Mouse (Mus musculus) cortical plate, adult 2 months (tissue): ENCODE results near the gene Stk39. TPM values are rescaled to one million over a fixed set of nuclear protein-coding genes. Genes with fewer than 3 reads are reported as not detected.
A peak's percentile ranks its signal among the peaks of the same experiment; 100 is the strongest.

Experiments
- H3K27ac ChIP-seq: fragments of 200-500 bp; 2 replicates; pipeline ENCODE4 v1.5.1; 2012; ENCODE audit warnings: low read length, control low read depth, inconsistent platforms; ENCODE audit not compliant: insufficient read depth
- H3K4me1 ChIP-seq: fragments of 200-500 bp; 2 replicates; pipeline ENCODE4 v1.6.1; 2011; ENCODE audit warnings: low read length; ENCODE audit not compliant: control insufficient read depth, insufficient read depth
- H3K4me3 ChIP-seq: fragments of 200-500 bp; 2 replicates; pipeline ENCODE4 v1.5.1; 2011; ENCODE audit warnings: mild to moderate bottlenecking, low read length, control low read depth; ENCODE audit not compliant: insufficient read depth
- CTCF ChIP-seq: fragments of 200-500 bp; IDR thresholded peaks from 2 replicates; pipeline ENCODE4 v1.5.1; 2011; ENCODE audit warnings: mild to moderate bottlenecking, control low read depth, low read length; ENCODE audit not compliant: insufficient read depth; ENCODE audit errors: extremely low read depth
- POLR2A ChIP-seq: fragments of 200-500 bp; IDR thresholded peaks from 2 replicates; pipeline ENCODE4 v1.6.1; 2011; ENCODE audit warnings: mild to moderate bottlenecking, low read length, control low read depth; ENCODE audit not compliant: insufficient read depth; ENCODE audit errors: extremely low read depth
- polyA plus RNA-seq: library from polyadenylated mRNA; depleted of rRNA; stranded (reverse); fragments of >200 nt; gene quantifications from 2 replicates; pipeline ENCODE4 v1.2.3, GENCODE M21; 2012

Stk39 gene
- polyA plus RNA-seq, 1 experiment: 32.7 TPM

GRCm38 (mm10) chr2:68429436-68429835, 42.6 kb downstream of the Stk39 start:
- Histone ChIP-seq H3K4me3 (no peak overlapping the region), H3K27ac (no peak overlapping the region), H3K4me1 (peaks cover 4% of the 10 kb centered on the region; the same call in 1 of the 2 replicates)
- TF ChIP-seq CTCF (no peak), POLR2A (no peak)

DNA sequence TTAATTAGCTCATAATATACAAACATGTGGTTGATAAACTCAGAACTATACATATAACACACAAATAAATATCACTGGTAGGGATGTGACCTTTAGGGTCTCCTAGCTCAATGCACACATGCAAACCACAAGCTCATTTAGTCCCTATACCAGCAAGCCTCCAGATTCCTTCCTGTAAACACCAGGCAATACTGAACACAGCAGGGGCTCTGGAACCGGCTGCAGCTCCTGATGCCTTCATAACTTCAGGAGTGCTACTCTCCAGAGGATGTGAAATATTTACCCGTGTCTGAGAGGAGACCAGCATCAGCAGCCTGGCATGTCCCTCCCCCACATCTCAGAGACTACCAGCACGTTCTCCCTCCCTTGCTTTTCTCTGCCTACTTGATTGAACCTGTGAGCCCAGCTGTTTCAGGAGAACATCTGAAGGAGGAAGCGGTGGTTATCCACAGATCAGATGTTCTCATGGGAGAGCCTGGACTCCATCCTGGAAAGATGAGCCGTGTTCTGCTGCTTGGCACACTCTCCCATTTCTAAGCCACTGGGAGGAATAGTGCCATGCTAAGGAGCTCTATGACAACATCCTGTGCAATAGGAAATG, 45.0 kb downstream of the Stk39 start:
- Histone ChIP-seq H3K4me3 (no peak overlapping the region), H3K27ac (no peak overlapping the region), H3K4me1 (peaks cover 4% of the 10 kb centered on the region; the same call in 1 of the 2 replicates)
- TF ChIP-seq CTCF (no peak), POLR2A (no peak)

GRCm38 (mm10) chr2:68426074-68426473, 46.0 kb downstream of the Stk39 start:
- H3K4me3 ChIP-seq: no peak overlapping the region
- H3K27ac ChIP-seq: no peak overlapping the region
- peaks cover 4% of the 10 kb centered on the region; the same call in 1 of the 2 replicates for H3K4me1 ChIP-seq
- TF ChIP-seq POLR2A (no peak), CTCF (no peak)

GRCm38 (mm10) chr2:68421002-68421401, 51.1 kb downstream of the Stk39 start:
- no peak overlapping the region for H3K27ac ChIP-seq
- TF ChIP-seq POLR2A (no peak), CTCF (no peak)

GRCm38 (mm10) chr2:68420223-68420622, 51.8 kb downstream of the Stk39 start:
- no peak overlapping the region for H3K4me3 ChIP-seq
- peak overlapping the region; percentile 31 for H3K27ac ChIP-seq
- TF ChIP-seq CTCF: no peak
- no peak for TF ChIP-seq POLR2A
- H3K4me1 ChIP-seq: peaks cover 12% of the 10 kb centered on the region

More at GRCm38 (mm10) chr2:68421002-68421401, 51.1 kb downstream of the Stk39 start:
- peaks cover 12% of the 10 kb centered on the region for H3K4me1 ChIP-seq
- no peak overlapping the region for H3K4me3 ChIP-seq

DNA sequence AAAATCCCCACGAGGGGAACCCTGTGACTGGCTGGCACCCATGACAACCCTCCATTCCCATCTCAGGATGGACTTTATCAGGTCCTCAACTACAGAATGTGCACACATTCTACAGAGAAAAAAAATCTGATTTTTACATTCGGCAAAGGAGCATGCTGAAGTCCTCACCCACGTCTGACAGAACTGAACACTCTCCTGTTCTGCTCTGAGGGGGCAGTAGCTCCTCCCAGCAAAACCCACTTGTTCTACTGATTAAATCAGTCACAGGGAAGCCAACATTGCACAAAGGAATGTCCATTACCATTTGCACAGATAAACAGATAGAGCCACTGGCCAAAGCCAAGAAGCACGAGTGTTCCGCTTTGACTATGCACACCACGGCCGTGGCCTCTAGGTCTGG, 52.3 kb downstream of the Stk39 start:
- TF ChIP-seq POLR2A (0 out of 2 replicates have a peak, but pooled peaks have one; percentile 38), CTCF (no peak)
- no peak overlapping the region for H3K4me3 ChIP-seq
- H3K27ac ChIP-seq: peak overlapping the region; percentile 74
- peaks cover 10% of the 10 kb centered on the region for H3K4me1 ChIP-seq

- Histone ChIP-seq H3K4me3 (no peak overlapping the region), H3K27ac (peak overlapping the region; percentile 74), H3K4me1 (peaks cover 10% of the 10 kb centered on the region)
- no peak for TF ChIP-seq POLR2A
- no peak for TF ChIP-seq CTCF
Measured at GRCm38 (mm10) chr2:68419165-68419564, 52.9 kb downstream of the Stk39 start.

- Histone ChIP-seq H3K27ac (no peak overlapping the region), H3K4me1 (peaks cover 12% of the 10 kb centered on the region), H3K4me3 (no peak overlapping the region)
- TF ChIP-seq CTCF (no peak), POLR2A (no peak)
Measured at GRCm38 (mm10) chr2:68417081-68417480, 55.0 kb downstream of the Stk39 start.

- TF ChIP-seq POLR2A (no peak), CTCF (no peak)
- no peak overlapping the region for H3K4me3 ChIP-seq
- H3K4me1 ChIP-seq: peaks cover 15% of the 10 kb centered on the region
- H3K27ac ChIP-seq: no peak overlapping the region
Measured at GRCm38 (mm10) chr2:68415691-68416090, 56.4 kb downstream of the Stk39 start.

DNA sequence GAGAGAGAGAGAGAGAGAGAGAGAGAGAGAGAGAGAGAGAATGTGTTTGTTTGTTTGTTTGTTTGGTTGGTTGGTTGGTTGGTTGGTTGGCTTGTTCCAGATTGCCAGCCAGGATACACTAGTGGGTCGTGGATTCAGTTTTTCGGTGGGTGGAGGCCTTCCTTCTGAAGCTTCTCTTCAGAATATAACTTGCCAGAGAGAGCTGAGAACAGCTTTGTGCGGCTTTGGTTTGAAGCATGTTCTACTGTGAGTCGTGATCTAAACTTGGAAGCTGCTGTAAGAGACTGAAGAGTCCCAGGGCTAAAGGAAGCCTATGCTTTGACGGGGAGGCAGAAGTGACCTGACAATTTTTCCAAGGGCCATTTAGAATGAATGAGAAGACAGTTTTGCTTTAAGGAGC, 59.9 kb downstream of the Stk39 start:
- TF ChIP-seq CTCF (no peak), POLR2A (no peak)
- H3K4me1 ChIP-seq: peaks cover 11% of the 10 kb centered on the region
- H3K27ac ChIP-seq: peak overlapping the region; percentile 8; the same call in 1 of the 2 replicates
- H3K4me3 ChIP-seq: no peak overlapping the region
